ENCODE assay signal across 8 mouse cellular contexts in genomic region chr7:76392941-76393817, GRCm38 (mm10).
A peak's percentile ranks its signal among the peaks of the same experiment; 100 is the strongest.
DNase-seq lines count a peak whose midpoint lies in the region; ATAC-seq and TF ChIP-seq lines count a peak whose summit lies in the region.

No protein-coding gene starts in this region.

- H3K9me3 ChIP-seq in embryonic facial prominence, embryonic 13.5 days: no peaks in the 10 kb centered on the region
- no peaks in the 10 kb centered on the region for H3K9me3 ChIP-seq in heart, embryonic 12.5 days (replicated peaks)
- H3K9me3 ChIP-seq in kidney, embryonic 15.5 days (replicated peaks): no peaks in the 10 kb centered on the region
- no peaks in the 10 kb centered on the region for H3K9me3 ChIP-seq in limb, embryonic 14.5 days (ENCODE audit: control insufficient read depth, low read length)
- H3K9me3 ChIP-seq in midbrain, embryonic 16.5 days (replicated peaks; ENCODE audit: control insufficient read depth, low read length, poor library complexity, severe bottlenecking): no peaks in the 10 kb centered on the region
- no peaks in the 10 kb centered on the region for H3K9me3 ChIP-seq in stomach, embryonic 16.5 days (replicated peaks; ENCODE audit: control insufficient read depth, low read length)

- no peaks in the 10 kb centered on the region for H3K36me3 ChIP-seq in embryonic facial prominence, embryonic 13.5 days
- no peaks in the 10 kb centered on the region for H3K36me3 ChIP-seq in heart, embryonic 12.5 days
- no peaks in the 10 kb centered on the region for H3K36me3 ChIP-seq in kidney, embryonic 15.5 days
- no peaks in the 10 kb centered on the region for H3K36me3 ChIP-seq in limb, embryonic 14.5 days (ENCODE audit: control insufficient read depth, insufficient read depth, low read length)
- H3K36me3 ChIP-seq in midbrain, embryonic 16.5 days (ENCODE audit: control insufficient read depth, insufficient read depth, low read length): no peaks in the 10 kb centered on the region
- no peaks in the 10 kb centered on the region for H3K36me3 ChIP-seq in stomach, embryonic 16.5 days (ENCODE audit: control insufficient read depth, insufficient read depth, low read length)

- peak overlapping the region; percentile 33 for H3K4me3 ChIP-seq in embryonic facial prominence, embryonic 13.5 days
- peak overlapping the region; percentile 41 for H3K4me3 ChIP-seq in heart, embryonic 12.5 days
- H3K4me3 ChIP-seq in kidney, embryonic 15.5 days (replicated peaks): peak overlapping the region; percentile 40
- H3K4me3 ChIP-seq in limb, embryonic 14.5 days (replicated peaks; ENCODE audit: low read length): 0 out of 2 replicates have a peak overlapping the region, but pooled peaks have one; percentile 1
- peak overlapping the region; percentile 38 for H3K4me3 ChIP-seq in midbrain, embryonic 16.5 days (ENCODE audit: low read depth, low read length)
- peak overlapping the region; percentile 34 for H3K4me3 ChIP-seq in stomach, embryonic 16.5 days (replicated peaks; ENCODE audit: low read length)

- TF ChIP-seq POLR2A in limb, embryonic 14.5 days (IDR thresholded peaks at IDR 0.05; ENCODE audit: borderline replicate concordance, extremely low read depth, insufficient read depth, insufficient read length): no peak

- ATAC-seq in embryonic facial prominence, embryonic 13.5 days (ENCODE audit: insufficient number of reproducible peaks, insufficient read depth, low FRiP score, low TSS enrichment, low read depth): peak; percentile 65
- ATAC-seq in heart, embryonic 12.5 days (ENCODE audit: insufficient number of reproducible peaks, low FRiP score): peak; percentile 59
- peak; percentile 88 for ATAC-seq in kidney, embryonic 15.5 days (replicated peaks; ENCODE audit: low FRiP score)
- ATAC-seq in limb, embryonic 14.5 days (ENCODE audit: low FRiP score, low read depth): peak; percentile 78
- peak; percentile 95 for ATAC-seq in midbrain, embryonic 16.5 days
- ATAC-seq in stomach, embryonic 16.5 days (ENCODE audit: insufficient read depth, low FRiP score): peak; percentile 71

- no peak overlapping the region for H3K27ac ChIP-seq in embryonic facial prominence, embryonic 13.5 days
- no peak overlapping the region for H3K27ac ChIP-seq in heart, embryonic 12.5 days (ENCODE audit: poor library complexity, severe bottlenecking)
- H3K27ac ChIP-seq in kidney, embryonic 15.5 days: no peak overlapping the region
- H3K27ac ChIP-seq in limb, embryonic 14.5 days (replicated peaks; ENCODE audit: low read depth, low read length): no peak overlapping the region
- H3K27ac ChIP-seq in midbrain, embryonic 16.5 days (ENCODE audit: low read length): peak overlapping the region; percentile 79
- H3K27ac ChIP-seq in stomach, embryonic 16.5 days (ENCODE audit: low read length): no peak overlapping the region

- DNase-seq in 3T3-L1 (ENCODE audit: low read depth, low spot score): peak; percentile 28
- DNase-seq in adrenal gland, postnatal 14 days: peak; percentile 58
- DNase-seq in limb, embryonic 14.5 days (ENCODE audit: low spot score): peak; percentile 69

- H3K9ac ChIP-seq in embryonic facial prominence, embryonic 13.5 days: no peak overlapping the region
- H3K9ac ChIP-seq in heart, embryonic 12.5 days: 0 out of 2 replicates have a peak overlapping the region, but pooled peaks have one; percentile 13
- H3K9ac ChIP-seq in kidney, embryonic 15.5 days: no peak overlapping the region
- H3K9ac ChIP-seq in limb, embryonic 14.5 days (ENCODE audit: low read depth, low read length, severe bottlenecking): no peak overlapping the region
- H3K9ac ChIP-seq in midbrain, embryonic 16.5 days (ENCODE audit: low read depth, low read length): peak overlapping the region; percentile 57
- peak overlapping the region; percentile 38; the same call in 1 of the 2 replicates for H3K9ac ChIP-seq in stomach, embryonic 16.5 days (ENCODE audit: low read length)

- H3K4me2 ChIP-seq in embryonic facial prominence, embryonic 13.5 days: peak overlapping the region; percentile 61
- peak overlapping the region; percentile 67 for H3K4me2 ChIP-seq in heart, embryonic 12.5 days
- H3K4me2 ChIP-seq in kidney, embryonic 15.5 days: peak overlapping the region; percentile 70
- peak overlapping the region; percentile 36 for H3K4me2 ChIP-seq in limb, embryonic 14.5 days (replicated peaks; ENCODE audit: low read depth, low read length, severe bottlenecking)
- peak overlapping the region; percentile 65 for H3K4me2 ChIP-seq in midbrain, embryonic 16.5 days (ENCODE audit: low read length)
- H3K4me2 ChIP-seq in stomach, embryonic 16.5 days (ENCODE audit: low read depth, low read length): peak overlapping the region; percentile 55

- 9% methylated on average over 15 of the region's 15 CpGs for WGBS in embryonic facial prominence, embryonic 13.5 days
- 17% methylated on average over 15 of the region's 15 CpGs for WGBS in heart, embryonic 12.5 days
- WGBS in kidney, embryonic 15.5 days: 8% methylated on average over 15 of the region's 15 CpGs
- WGBS in limb, embryonic 14.5 days: 18% methylated on average over 15 of the region's 15 CpGs
- 3% methylated on average over 15 of the region's 15 CpGs for WGBS in midbrain, embryonic 16.5 days
- 15% methylated on average over 15 of the region's 15 CpGs for WGBS in stomach, embryonic 16.5 days

- H3K4me1 ChIP-seq in embryonic facial prominence, embryonic 13.5 days: peaks cover 11% of the 10 kb centered on the region
- H3K4me1 ChIP-seq in heart, embryonic 12.5 days (replicated peaks): peaks cover 4% of the 10 kb centered on the region; the same call in 1 of the 2 replicates
- H3K4me1 ChIP-seq in kidney, embryonic 15.5 days: peaks cover 12% of the 10 kb centered on the region
- no peaks in the 10 kb centered on the region for H3K4me1 ChIP-seq in limb, embryonic 14.5 days (ENCODE audit: control insufficient read depth, insufficient read depth, low read length)
- H3K4me1 ChIP-seq in midbrain, embryonic 16.5 days (ENCODE audit: control insufficient read depth, insufficient read depth, low read length): peaks cover 15% of the 10 kb centered on the region; the same call in 1 of the 2 replicates
- peaks cover 10% of the 10 kb centered on the region for H3K4me1 ChIP-seq in stomach, embryonic 16.5 days (ENCODE audit: control insufficient read depth, insufficient read depth, low read length)

- H3K27me3 ChIP-seq in embryonic facial prominence, embryonic 13.5 days: no peaks in the 10 kb centered on the region; the same call in 1 of the 2 replicates
- H3K27me3 ChIP-seq in heart, embryonic 12.5 days (replicated peaks): no peaks in the 10 kb centered on the region
- H3K27me3 ChIP-seq in kidney, embryonic 15.5 days: no peaks in the 10 kb centered on the region
- H3K27me3 ChIP-seq in limb, embryonic 14.5 days (ENCODE audit: control insufficient read depth, insufficient read depth, low read length): no peaks in the 10 kb centered on the region
- no peaks in the 10 kb centered on the region; the same call in 1 of the 2 replicates for H3K27me3 ChIP-seq in midbrain, embryonic 16.5 days (ENCODE audit: control insufficient read depth, insufficient read depth, low read depth, low read length)
- H3K27me3 ChIP-seq in stomach, embryonic 16.5 days (ENCODE audit: control insufficient read depth, insufficient read depth, low read length): no peaks in the 10 kb centered on the region

Comparison
In these comparisons a context has a peak if more than half of its experiments do, and no peak if none do; other contexts are left out.
1. H3K9ac ChIP-seq: peak in heart, embryonic 12.5 days (single experiment), midbrain, embryonic 16.5 days (single experiment) and stomach, embryonic 16.5 days (single experiment); none in embryonic facial prominence, embryonic 13.5 days (single experiment), kidney, embryonic 15.5 days (single experiment) and limb, embryonic 14.5 days (single experiment).
2. Peak in every context shown above with its lines, with median percentiles within 50 percentile points of each other: DNase-seq, ATAC-seq, H3K4me2 ChIP-seq and H3K4me3 ChIP-seq.